Mouse (Mus musculus): ENCODE measurements around the gene Olfr1438-ps1.
"Not testable (repeated sequence)": the region's sequence is repeated elsewhere in the genome, so short reads cannot be mapped to it uniquely, and the experiment has no call there.

Olfr1438-ps1 gene

GRCm38 (mm10) chr19:12335810-12336209, at the start of gene Olfr1438-ps1:
Olfr1438-ps1 (minus strand) TSS chr19:12335910.
- no peak for DNase-seq (ENCODE audit: low read depth)

GRCm38 (mm10) chr19:12374465-12375025, 38.8 kb upstream of the Olfr1438-ps1 start:
- DNase-seq (ENCODE audit: low read depth) = no peak

- no peak for DNase-seq (ENCODE audit: low read depth)
Measured at GRCm38 (mm10) chr19:12373004-12373403, 37.3 kb upstream of the Olfr1438-ps1 start.

GRCm38 (mm10) chr19:12325001-12325400, 10.7 kb downstream of the Olfr1438-ps1 start, which contains the start of gene Olfr1437:
Olfr1437 (minus strand) TSS chr19:12325101.
- no peak for DNase-seq (ENCODE audit: low read depth)

GRCm38 (mm10) chr19:12299030-12299429, 36.7 kb downstream of the Olfr1438-ps1 start, which contains the start of gene Olfr1436:
Olfr1436 (minus strand) TSS chr19:12299130.
- not testable (repeated sequence) for DNase-seq (ENCODE audit: low read depth)

GRCm38 (mm10) chr19:12292979-12293378, 42.7 kb downstream of the Olfr1438-ps1 start:
- DNase-seq (ENCODE audit: low read depth) = no peak

GRCm38 (mm10) chr19:12279554-12279953, 56.2 kb downstream of the Olfr1438-ps1 start, which contains the start of gene Olfr1434:
Olfr1434 (plus strand) TSS chr19:12279854.
- no peak for DNase-seq (ENCODE audit: low read depth)

All from fibroblast of lung, adult 2 months (primary cell).